Mouse (Mus musculus): ENCODE data around the gene Mrpl51. TPM values are rescaled to one million over a fixed set of nuclear protein-coding genes. Genes with fewer than 3 reads are reported as not detected.

The Mrpl51 gene
- 217 and 225 TPM in 2 replicates for polyA plus RNA-seq (2015; fragmentation: Nextera tagmentation; extraction: Ambion mirVana)

GRCm38 (mm10) chr6:125191332-125192015 lies at the start of gene Mrpl51, which contains the start of gene Ncapd2:
Mrpl51 (plus strand) TSS chr6:125191801.
Ncapd2 (minus strand) TSS chr6:125191701.
- WGBS (ENCODE audit: insufficient replicate concordance), result under 1% methylated on average over 54 of the region's 54 CpGs
- DNase-seq, result peak; percentile 97
- H3K9ac ChIP-seq, result peak within 1 kb of the TSS; percentile 92
- H3K27me3 ChIP-seq, result no peaks in the 10 kb centered on the region
- peak within 1 kb of the TSS; percentile 83 for H3K4me3 ChIP-seq (replicated peaks)
- peaks cover 46% of the 10 kb centered on the region for H3K4me1 ChIP-seq (replicated peaks)
- peak; percentile 90 for ATAC-seq (ENCODE audit: low read depth)
- H3K36me3 ChIP-seq, result peaks cover 58% of the 10 kb centered on the region
- H3K4me2 ChIP-seq, result peak within 1 kb of the TSS; percentile 75
- no peaks in the 10 kb centered on the region for H3K9me3 ChIP-seq (replicated peaks)
- peak within 1 kb of the TSS; percentile 100 for H3K27ac ChIP-seq

- H3K9ac ChIP-seq, result no peak overlapping the region
- 85% methylated on average over 8 of the region's 8 CpGs for WGBS (ENCODE audit: insufficient replicate concordance)
- H3K27ac ChIP-seq, result no peak overlapping the region
- ATAC-seq (ENCODE audit: low read depth) (no peak), DNase-seq (no peak)
- no peak overlapping the region for H3K4me2 ChIP-seq
- H3K4me1 ChIP-seq (replicated peaks), result peaks cover 35% of the 10 kb centered on the region
- no peak overlapping the region for H3K4me3 ChIP-seq (replicated peaks)
- H3K9me3 ChIP-seq (replicated peaks), result no peaks in the 10 kb centered on the region
- peaks cover 69% of the 10 kb centered on the region for H3K36me3 ChIP-seq
- no peaks in the 10 kb centered on the region for H3K27me3 ChIP-seq
Measured at GRCm38 (mm10) chr6:125142436-125142835, 49.2 kb upstream of the Mrpl51 start.

- H3K4me3 ChIP-seq (replicated peaks), result no peak overlapping the region
- peaks cover 62% of the 10 kb centered on the region for H3K36me3 ChIP-seq
- ATAC-seq (ENCODE audit: low read depth) (no peak), DNase-seq (no peak)
- no peak overlapping the region for H3K27ac ChIP-seq
- WGBS (ENCODE audit: insufficient replicate concordance), result 68% methylated on average over 3 of the region's 3 CpGs
- H3K4me2 ChIP-seq, result no peak overlapping the region
- peaks cover 42% of the 10 kb centered on the region for H3K4me1 ChIP-seq (replicated peaks)
- H3K27me3 ChIP-seq, result no peaks in the 10 kb centered on the region
- H3K9ac ChIP-seq, result no peak overlapping the region
- H3K9me3 ChIP-seq (replicated peaks), result no peaks in the 10 kb centered on the region
Measured at GRCm38 (mm10) chr6:125143128-125143527, 48.5 kb upstream of the Mrpl51 start.

GRCm38 (mm10) chr6:125143904-125144303 lies 47.7 kb upstream of the Mrpl51 start:
- DNase-seq, result no peak
- Histone ChIP-seq H3K27me3 (no peaks in the 10 kb centered on the region), H3K9me3 (replicated peaks) (no peaks in the 10 kb centered on the region), H3K4me3 (replicated peaks) (no peak overlapping the region), H3K27ac (no peak overlapping the region), H3K4me1 (replicated peaks) (peaks cover 50% of the 10 kb centered on the region), H3K36me3 (peaks cover 54% of the 10 kb centered on the region), H3K9ac (no peak overlapping the region), H3K4me2 (no peak overlapping the region)
- ATAC-seq (ENCODE audit: low read depth), result no peak
- WGBS (ENCODE audit: insufficient replicate concordance), result 79% methylated on average over 9 of the region's 9 CpGs

GRCm38 (mm10) chr6:125145001-125145400 lies 46.6 kb upstream of the Mrpl51 start, which contains the start of gene Iffo1:
Iffo1 (plus strand) TSS chr6:125145241.
- ATAC-seq (ENCODE audit: low read depth) (peak; percentile 95), DNase-seq (peak; percentile 85)
- WGBS (ENCODE audit: insufficient replicate concordance), result under 1% methylated on average over 16 of the region's 16 CpGs
- Histone ChIP-seq H3K27ac (peak within 1 kb of the TSS; percentile 84), H3K4me1 (replicated peaks) (peaks cover 59% of the 10 kb centered on the region), H3K4me2 (peak within 1 kb of the TSS; percentile 97), H3K9ac (peak within 1 kb of the TSS; percentile 90), H3K9me3 (replicated peaks) (no peaks in the 10 kb centered on the region), H3K4me3 (replicated peaks) (peak within 1 kb of the TSS; percentile 88), H3K27me3 (no peaks in the 10 kb centered on the region), H3K36me3 (peaks cover 50% of the 10 kb centered on the region)

GRCm38 (mm10) chr6:125145479-125145951 lies 46.1 kb upstream of the Mrpl51 start:
- Histone ChIP-seq H3K36me3 (peaks cover 45% of the 10 kb centered on the region), H3K27me3 (no peaks in the 10 kb centered on the region), H3K4me2 (peak overlapping the region; percentile 97), H3K4me3 (replicated peaks) (peak overlapping the region; percentile 88), H3K4me1 (replicated peaks) (peaks cover 59% of the 10 kb centered on the region), H3K9me3 (replicated peaks) (no peaks in the 10 kb centered on the region), H3K27ac (peak overlapping the region; percentile 84), H3K9ac (peak overlapping the region; percentile 90)
- DNase-seq (no peak), ATAC-seq (ENCODE audit: low read depth) (peak; percentile 77)
- 2% methylated on average over 35 of the region's 35 CpGs for WGBS (ENCODE audit: insufficient replicate concordance)

GRCm38 (mm10) chr6:125146148-125146547 lies 45.5 kb upstream of the Mrpl51 start:
- Histone ChIP-seq H3K36me3 (peaks cover 42% of the 10 kb centered on the region), H3K9ac (peak overlapping the region; percentile 90), H3K4me2 (peak overlapping the region; percentile 97), H3K9me3 (replicated peaks) (no peaks in the 10 kb centered on the region), H3K27ac (peak overlapping the region; percentile 84), H3K27me3 (no peaks in the 10 kb centered on the region), H3K4me3 (replicated peaks) (peak overlapping the region; percentile 88), H3K4me1 (replicated peaks) (peaks cover 62% of the 10 kb centered on the region)
- ATAC-seq (ENCODE audit: low read depth) (no peak), DNase-seq (no peak)
- WGBS (ENCODE audit: insufficient replicate concordance), result 52% methylated on average over 7 of the region's 7 CpGs

- Histone ChIP-seq H3K9ac (peak overlapping the region; percentile 90; the same call in 1 of the 2 replicates), H3K9me3 (replicated peaks) (no peaks in the 10 kb centered on the region), H3K27ac (peak overlapping the region; percentile 84; the same call in 1 of the 2 replicates), H3K36me3 (peaks cover 42% of the 10 kb centered on the region), H3K4me3 (replicated peaks) (peak overlapping the region; percentile 88; the same call in 1 of the 2 replicates), H3K4me2 (peak overlapping the region; percentile 97), H3K4me1 (replicated peaks) (peaks cover 68% of the 10 kb centered on the region), H3K27me3 (no peaks in the 10 kb centered on the region)
- ATAC-seq (ENCODE audit: low read depth) (no peak), DNase-seq (no peak)
- 48% methylated on average over 4 of the region's 4 CpGs for WGBS (ENCODE audit: insufficient replicate concordance)
Measured at GRCm38 (mm10) chr6:125146797-125147196, 44.8 kb upstream of the Mrpl51 start.

GRCm38 (mm10) chr6:125147329-125147728 lies 44.3 kb upstream of the Mrpl51 start:
- DNase-seq (no peak), ATAC-seq (ENCODE audit: low read depth) (no peak)
- Histone ChIP-seq H3K36me3 (peaks cover 40% of the 10 kb centered on the region), H3K4me1 (replicated peaks) (peaks cover 73% of the 10 kb centered on the region), H3K27ac (no peak overlapping the region; the same call in 1 of the 2 replicates), H3K27me3 (no peaks in the 10 kb centered on the region), H3K9ac (0 out of 2 replicates have a peak overlapping the region, but pooled peaks have one; percentile 90), H3K4me2 (peak overlapping the region; percentile 97), H3K4me3 (replicated peaks) (peak overlapping the region; percentile 88; the same call in 1 of the 2 replicates), H3K9me3 (replicated peaks) (no peaks in the 10 kb centered on the region)
- WGBS (ENCODE audit: insufficient replicate concordance), result 67% methylated on average over 10 of the region's 10 CpGs

- ATAC-seq (ENCODE audit: low read depth), result no peak
- Histone ChIP-seq H3K27ac (peak overlapping the region; percentile 44), H3K4me3 (replicated peaks) (no peak overlapping the region), H3K4me1 (replicated peaks) (peaks cover 84% of the 10 kb centered on the region), H3K9ac (0 out of 2 replicates have a peak overlapping the region, but pooled peaks have one; percentile 12), H3K36me3 (peaks cover 39% of the 10 kb centered on the region), H3K4me2 (peak overlapping the region; percentile 12), H3K27me3 (no peaks in the 10 kb centered on the region), H3K9me3 (replicated peaks) (no peaks in the 10 kb centered on the region)
- 41% methylated on average over 16 of the region's 18 CpGs for WGBS (ENCODE audit: insufficient replicate concordance)
- DNase-seq, result no peak
Measured at GRCm38 (mm10) chr6:125148251-125148925, 43.2 kb upstream of the Mrpl51 start.

GRCm38 (mm10) chr6:125148926-125149568 lies 42.6 kb upstream of the Mrpl51 start:
- 69% methylated on average over 16 of the region's 16 CpGs for WGBS (ENCODE audit: insufficient replicate concordance)
- ATAC-seq (ENCODE audit: low read depth), result no peak
- peaks cover 35% of the 10 kb centered on the region for H3K36me3 ChIP-seq
- peaks cover 87% of the 10 kb centered on the region for H3K4me1 ChIP-seq (replicated peaks)
- 0 out of 2 replicates have a peak overlapping the region, but pooled peaks have one; percentile 4 for H3K4me2 ChIP-seq
- H3K27ac ChIP-seq, result peak overlapping the region; percentile 45
- no peaks in the 10 kb centered on the region for H3K9me3 ChIP-seq (replicated peaks)
- H3K4me3 ChIP-seq (replicated peaks), result no peak overlapping the region
- no peak overlapping the region for H3K9ac ChIP-seq
- no peaks in the 10 kb centered on the region for H3K27me3 ChIP-seq
- DNase-seq, result no peak

All from liver, embryonic 13.5 days (tissue).